Mouse (Mus musculus) stomach, postnatal 0 days (tissue): Measurements from ENCODE around the gene Gpr31b.
"Not testable (repeated sequence)": the region's sequence is repeated elsewhere in the genome, so short reads cannot be mapped to it uniquely, and the experiment has no call there.

Experiments used
- CTCF ChIP-seq: IDR thresholded peaks from 2 replicates; pipeline ENCODE4 v1.5.1; 2016; ENCODE audit warnings: antibody characterized with exemption, low read depth, mild to moderate bottlenecking, moderate library complexity
- EP300 ChIP-seq: optimal IDR thresholded peaks from 2 replicates; pipeline ENCODE3; 2016; ENCODE audit warnings: antibody characterized with exemption

DNA sequence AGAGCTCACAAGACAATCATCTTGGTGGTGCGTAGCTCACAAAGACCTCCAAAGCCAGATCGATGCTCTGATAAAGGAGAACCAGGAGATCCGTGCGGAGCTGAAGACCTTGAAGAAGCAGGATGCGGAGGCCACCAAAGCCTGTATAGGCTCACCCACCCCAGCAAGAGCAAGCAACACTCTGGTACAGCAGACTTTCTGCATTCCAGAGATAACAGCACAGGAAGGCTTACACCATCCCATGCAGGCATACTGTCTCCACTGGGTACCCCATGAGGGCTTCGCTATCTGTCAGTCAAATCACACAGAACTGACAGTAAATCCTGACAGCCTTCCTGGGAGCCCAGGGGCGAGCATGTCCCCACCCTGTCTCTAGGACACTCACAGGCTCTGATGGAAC, 10.8 kb upstream of the Gpr31b start:
- TF ChIP-seq CTCF, EP300: not testable (repeated sequence)
